Mouse (Mus musculus) midbrain, postnatal 0 days (tissue): ENCODE data around the gene Arid4a. TPM values are rescaled to one million over a fixed set of nuclear protein-coding genes. Genes with fewer than 3 reads are reported as not detected.

Source experiments
- ATAC-seq: fragments of 200-750 bp; cut with Nextera tagmentation; 2 replicates; pipeline ENCODE4 v1.8.0; 2017; ENCODE audit warnings: moderate number of reproducible peaks, mild to moderate bottlenecking, moderate TSS enrichment, moderate library complexity; ENCODE audit not compliant: low FRiP score
- DNase-seq: peaks from one replicate; pipeline ENCODE4 v3.0.0-alpha.2; 2015; ENCODE audit warnings: low spot score
- H3K27ac ChIP-seq: fragments of 300-500 bp; sonication (generic); 2 replicates; pipeline ENCODE4 v1.5.1; 2014; ENCODE audit warnings: low read depth, mild to moderate bottlenecking, low read length, mixed read lengths
- H3K27me3 ChIP-seq: fragments of 300-500 bp; sonication (generic); 2 replicates; pipeline ENCODE4 v1.6.1; 2014; ENCODE audit warnings: low read length, control low read depth, mixed read lengths; ENCODE audit not compliant: insufficient read depth
- H3K36me3 ChIP-seq: fragments of 300-500 bp; sonication (generic); 2 replicates; pipeline ENCODE4 v1.6.1; 2014; ENCODE audit warnings: low read length, control low read depth, mixed read lengths; ENCODE audit not compliant: insufficient read depth
- H3K4me1 ChIP-seq: fragments of 300-500 bp; sonication (generic); 2 replicates; pipeline ENCODE4 v1.6.1; 2014; ENCODE audit warnings: mild to moderate bottlenecking, control low read depth, antibody characterized with exemption, low read length, mixed read lengths; ENCODE audit not compliant: insufficient read depth
- H3K4me2 ChIP-seq: fragments of 300-500 bp; sonication (generic); 2 replicates; pipeline ENCODE4 v1.6.1; 2014; ENCODE audit warnings: low read depth, mild to moderate bottlenecking, low read length, mixed read lengths; ENCODE audit not compliant: poor library complexity, severe bottlenecking
- H3K4me3 ChIP-seq: fragments of 300-500 bp; sonication (generic); 2 replicates; pipeline ENCODE4 v1.5.1; 2014; ENCODE audit warnings: low read depth, mild to moderate bottlenecking, low read length, moderate library complexity
- H3K9ac ChIP-seq: fragments of 300-500 bp; sonication (generic); replicated peaks from 2 replicates; pipeline ENCODE4 v1.6.1; 2014; ENCODE audit warnings: mild to moderate bottlenecking, low read length, moderate library complexity, mixed read lengths; ENCODE audit not compliant: poor library complexity, severe bottlenecking
- H3K9me3 ChIP-seq: fragments of 300-500 bp; sonication (generic); 2 replicates; pipeline ENCODE4 v1.6.1; 2016; ENCODE audit warnings: low read length, control low read depth
- CTCF ChIP-seq: IDR thresholded peaks from 2 replicates; pipeline ENCODE4 v1.5.1; 2016; ENCODE audit warnings: antibody characterized with exemption, mild to moderate bottlenecking
- WGBS: fragments of 180-500 bp; shearing (Covaris S2); extraction: QIAGEN DNeasy Blood & Tissue Kit; methylation state at CpG from one replicate; pipeline ENCODE4 v1.1.7; 2014; 5-methylcytosine and 5-hydroxymethylcytosine counted together
- polyA plus RNA-seq: library from polyadenylated mRNA; unstranded; fragments of >200 nt; fragmentation: Nextera tagmentation; extraction: Ambion mirVana; gene quantifications from 2 replicates; pipeline ENCODE4 v1.2.1, GENCODE M21; 2015
- total RNA-seq: library from RNA; depleted of rRNA; stranded (reverse); fragments of >200 nt; gene quantifications from 2 replicates; pipeline ENCODE4 v1.2.3, GENCODE M21; 2014

Arid4a gene
- total and polyA plus RNA-seq, 2 experiments from 2014 or later = 11.0 to 43.4 TPM

DNA sequence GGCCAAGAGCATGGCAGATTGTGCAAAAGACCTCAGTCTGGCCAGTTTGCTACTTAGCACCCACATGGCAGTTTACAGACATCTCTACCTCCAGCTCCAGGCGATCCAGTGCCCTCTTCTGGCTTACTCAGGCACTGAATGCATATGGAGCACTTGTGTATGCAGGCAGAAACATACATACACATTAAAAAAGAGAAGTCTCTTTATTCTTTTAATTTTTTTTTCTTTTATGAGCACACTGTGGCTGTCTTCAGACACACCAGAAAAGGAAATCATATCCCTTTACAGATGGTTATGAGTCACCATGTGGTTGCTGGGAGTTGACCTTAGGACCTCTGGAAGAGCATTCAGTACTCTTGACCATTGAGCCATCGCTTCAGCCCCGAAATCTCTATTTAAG, 35.3 kb downstream of the Arid4a start:
- WGBS = 81% methylated on average over 3 of the region's 3 CpGs
- H3K4me2 ChIP-seq = peak overlapping the region; percentile 18; the same call in 1 of the 2 replicates

GRCm38 (mm10) chr12:71052341-71052995, 36.7 kb downstream of the Arid4a start:
- DNase-seq (no peak), ATAC-seq (no peak)
- TF ChIP-seq CTCF = no peak
- H3K36me3 ChIP-seq = no peaks in the 10 kb centered on the region
- H3K9me3 ChIP-seq = no peaks in the 10 kb centered on the region
- no peaks in the 10 kb centered on the region; the same call in 1 of the 2 replicates for H3K4me1 ChIP-seq
- 87% methylated on average over 7 of the region's 7 CpGs for WGBS
- no peaks in the 10 kb centered on the region for H3K27me3 ChIP-seq
- no peak overlapping the region for H3K4me2 ChIP-seq
- no peak overlapping the region for H3K27ac ChIP-seq
- no peak overlapping the region for H3K9ac ChIP-seq
- H3K4me3 ChIP-seq = no peak overlapping the region

More for the DNA sequence above, 35.3 kb downstream of the Arid4a start:
- Histone ChIP-seq H3K9me3 (no peaks in the 10 kb centered on the region), H3K4me1 (no peaks in the 10 kb centered on the region; the same call in 1 of the 2 replicates), H3K36me3 (no peaks in the 10 kb centered on the region), H3K27ac (no peak overlapping the region), H3K9ac (no peak overlapping the region), H3K27me3 (no peaks in the 10 kb centered on the region), H3K4me3 (no peak overlapping the region)
- no peak for ATAC-seq
- peak; percentile 63 for TF ChIP-seq CTCF
- DNase-seq = peak; percentile 28

- WGBS = 63% methylated on average over 1 of the region's 1 CpGs
- H3K27ac ChIP-seq = no peak overlapping the region
- H3K4me1 ChIP-seq = no peaks in the 10 kb centered on the region; the same call in 1 of the 2 replicates
- H3K9me3 ChIP-seq = no peaks in the 10 kb centered on the region
- no peak for DNase-seq
- ATAC-seq = no peak
- H3K4me2 ChIP-seq = no peak overlapping the region
- TF ChIP-seq CTCF = no peak
- H3K27me3 ChIP-seq = no peaks in the 10 kb centered on the region
- H3K4me3 ChIP-seq = no peak overlapping the region
- H3K36me3 ChIP-seq = no peaks in the 10 kb centered on the region
- H3K9ac ChIP-seq = no peak overlapping the region
Measured at GRCm38 (mm10) chr12:71053031-71053430, 37.2 kb downstream of the Arid4a start.

DNA sequence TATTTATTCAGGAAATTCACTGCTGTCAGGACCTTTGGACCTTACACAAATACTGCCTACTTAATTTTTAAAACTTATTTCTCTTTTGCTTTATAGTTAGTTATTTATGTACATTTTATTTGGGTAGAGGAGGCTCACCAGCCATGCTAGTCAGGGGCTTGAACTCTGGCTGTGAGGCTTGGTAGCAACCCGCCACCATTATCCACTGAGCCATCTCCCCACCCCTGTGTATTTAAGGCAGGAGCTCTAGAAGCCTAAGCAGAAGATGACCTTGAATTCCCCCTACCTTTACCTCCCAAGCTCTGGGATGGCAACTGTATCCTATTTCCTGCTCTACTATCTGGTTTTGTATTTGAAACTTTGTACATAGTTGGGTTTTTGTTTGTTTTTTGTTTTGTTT, 37.7 kb downstream of the Arid4a start:
- no peak for ATAC-seq
- Histone ChIP-seq H3K27ac (no peak overlapping the region), H3K9me3 (no peaks in the 10 kb centered on the region), H3K4me3 (no peak overlapping the region), H3K4me1 (no peaks in the 10 kb centered on the region; the same call in 1 of the 2 replicates), H3K27me3 (no peaks in the 10 kb centered on the region), H3K36me3 (no peaks in the 10 kb centered on the region), H3K4me2 (no peak overlapping the region), H3K9ac (no peak overlapping the region)
- no peak for TF ChIP-seq CTCF
- DNase-seq = no peak
- WGBS = 78% methylated on average over 1 of the region's 1 CpGs

GRCm38 (mm10) chr12:71055537-71055936, 39.7 kb downstream of the Arid4a start:
- Histone ChIP-seq H3K4me3 (no peak overlapping the region), H3K27me3 (no peaks in the 10 kb centered on the region), H3K9ac (no peak overlapping the region), H3K27ac (no peak overlapping the region), H3K9me3 (no peaks in the 10 kb centered on the region), H3K4me2 (no peak overlapping the region), H3K36me3 (no peaks in the 10 kb centered on the region), H3K4me1 (no peaks in the 10 kb centered on the region; the same call in 1 of the 2 replicates)
- no peak for ATAC-seq
- 82% methylated on average over 3 of the region's 3 CpGs for WGBS
- no peak for DNase-seq
- no peak for TF ChIP-seq CTCF

- 94% methylated on average over 7 of the region's 7 CpGs for WGBS
Measured at GRCm38 (mm10) chr12:71059741-71060140, 44.0 kb downstream of the Arid4a start.

More at GRCm38 (mm10) chr12:71059741-71060140, 44.0 kb downstream of the Arid4a start:
- TF ChIP-seq CTCF = no peak
- Histone ChIP-seq H3K4me2 (no peak overlapping the region), H3K36me3 (peaks cover 20% of the 10 kb centered on the region; the same call in 1 of the 2 replicates), H3K9me3 (no peaks in the 10 kb centered on the region), H3K27me3 (no peaks in the 10 kb centered on the region), H3K4me1 (no peaks in the 10 kb centered on the region), H3K4me3 (no peak overlapping the region), H3K9ac (no peak overlapping the region), H3K27ac (no peak overlapping the region)
- no peak for DNase-seq
- no peak for ATAC-seq
